Mouse (Mus musculus) gastrocnemius, adult 8-10 months (tissue): ENCODE data around the gene Cox6a1. TPM values are rescaled to one million over a fixed set of nuclear protein-coding genes. Genes with fewer than 3 reads are reported as not detected.
"Not testable (repeated sequence)": the region's sequence is repeated elsewhere in the genome, so short reads cannot be mapped to it uniquely, and the experiment has no call there.

ENCODE experiments used
- DNase-seq, 2 experiments: peaks; one replicate each; pipeline ENCODE4 v3.0.0; 2022; ENCODE audit warnings: low spot score in 2 of 2
- total RNA-seq, 4 experiments: library from RNA; stranded (reverse); gene quantifications; 2 replicates each; pipeline ENCODE4 v1.2.4; 2022

The Cox6a1 gene
- 10 to 100 TPM; 35.3 to 49.8 (median 42.5) TPM for total RNA-seq

DNA sequence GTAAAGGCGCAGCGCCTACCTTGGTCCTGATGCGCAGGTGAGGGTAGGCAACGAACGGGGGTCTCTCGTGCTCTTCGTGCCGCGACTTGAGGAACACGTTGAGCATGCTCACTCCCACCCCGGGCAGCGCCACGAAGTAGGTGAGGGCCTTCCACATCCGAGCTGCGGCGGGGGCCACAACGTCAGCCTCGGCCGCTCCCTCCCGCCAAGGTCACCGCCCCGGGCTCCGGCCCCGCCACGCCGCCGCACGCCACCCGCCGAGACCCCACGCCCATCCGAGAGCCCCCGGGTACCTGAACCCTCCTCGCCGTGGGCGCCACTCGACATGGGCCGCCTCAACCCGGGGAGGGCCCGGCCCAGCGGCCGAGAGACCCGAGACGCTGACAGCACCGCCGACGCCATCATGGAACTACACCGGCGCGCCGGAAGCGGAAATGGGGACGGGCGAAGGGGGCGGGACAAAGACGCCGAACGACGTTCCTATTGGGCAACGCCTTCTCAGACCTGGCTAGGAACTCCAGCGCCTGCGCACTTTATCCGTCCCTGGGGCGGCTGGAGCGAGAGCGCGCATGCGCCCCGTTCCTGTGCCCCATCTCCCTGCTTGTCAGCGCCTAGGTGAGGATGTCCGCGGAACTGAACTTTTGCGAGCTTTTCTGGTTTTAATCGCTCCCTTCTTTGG lies at the start of gene Cox6a1:
Gene Cox6a1, minus strand, starts transcription at position 436 of the 679 bp plus-strand sequence.
- DNase-seq = peak; percentile 96 to 98

DNA sequence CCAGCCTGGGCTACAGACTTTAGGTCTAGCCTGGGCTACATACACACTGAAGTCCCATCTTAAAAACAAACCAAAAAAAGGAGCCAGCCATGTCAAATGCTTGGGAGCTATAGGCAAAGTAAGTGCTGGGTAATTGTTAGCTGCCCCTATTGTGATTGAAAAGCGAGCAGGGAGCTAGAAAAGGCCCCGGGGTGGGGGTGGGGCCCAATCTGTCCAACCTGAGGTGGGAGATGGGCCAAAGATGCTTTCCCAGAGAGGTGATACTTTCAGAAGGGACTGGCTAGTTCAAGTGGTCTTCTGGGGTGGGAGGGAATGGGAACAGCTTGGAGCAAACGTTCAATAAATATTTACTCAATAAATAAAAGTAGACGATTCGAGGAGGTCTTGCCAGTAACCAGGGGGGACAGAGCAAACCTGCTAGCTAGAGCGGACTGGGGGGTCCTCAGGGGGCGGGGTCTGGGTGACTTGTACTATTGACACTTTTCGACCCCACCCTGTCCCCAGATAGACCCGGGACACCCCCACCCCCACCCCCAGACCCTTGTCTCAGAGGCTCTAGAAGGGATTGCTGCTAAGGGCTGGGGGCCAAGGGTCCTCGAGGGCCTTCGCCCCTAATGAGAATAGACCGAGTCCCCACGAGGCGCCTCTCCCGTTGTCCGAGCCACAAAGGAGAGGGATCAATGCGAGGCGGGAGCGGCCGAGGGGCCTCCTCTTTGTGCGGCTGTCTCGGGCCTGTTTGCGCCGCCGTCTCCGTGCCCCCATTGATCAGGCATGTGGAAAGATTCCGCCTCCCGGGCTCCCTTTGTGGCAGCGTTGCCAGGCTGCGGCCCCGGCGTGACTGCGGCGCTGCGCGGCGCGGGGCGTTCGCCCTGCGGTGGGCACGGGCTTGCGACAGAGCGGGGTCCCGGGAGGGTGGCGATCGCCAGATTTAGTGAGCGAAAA lies 49.3 kb upstream of the Cox6a1 start:
- no peak for DNase-seq

DNA sequence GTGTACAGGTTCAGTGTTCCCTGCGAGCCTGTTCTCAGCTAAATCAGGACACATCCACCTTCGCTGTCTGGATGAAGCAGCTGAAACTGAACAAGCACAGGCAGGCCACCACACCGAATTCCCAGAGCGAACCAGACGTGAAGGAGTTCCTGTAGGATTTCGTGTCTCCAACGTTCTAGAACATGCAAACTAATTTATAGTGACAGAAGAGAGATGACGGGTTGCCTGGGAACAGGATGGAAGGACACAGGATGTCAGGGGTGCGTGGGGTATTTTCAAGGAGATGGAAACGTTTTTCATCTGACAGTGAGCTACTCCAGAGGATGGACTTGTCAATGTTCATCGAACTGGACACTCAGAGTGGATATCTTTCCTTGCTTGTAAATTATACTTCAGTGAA lies 47.9 kb upstream of the Cox6a1 start:
- no peak for DNase-seq

DNA sequence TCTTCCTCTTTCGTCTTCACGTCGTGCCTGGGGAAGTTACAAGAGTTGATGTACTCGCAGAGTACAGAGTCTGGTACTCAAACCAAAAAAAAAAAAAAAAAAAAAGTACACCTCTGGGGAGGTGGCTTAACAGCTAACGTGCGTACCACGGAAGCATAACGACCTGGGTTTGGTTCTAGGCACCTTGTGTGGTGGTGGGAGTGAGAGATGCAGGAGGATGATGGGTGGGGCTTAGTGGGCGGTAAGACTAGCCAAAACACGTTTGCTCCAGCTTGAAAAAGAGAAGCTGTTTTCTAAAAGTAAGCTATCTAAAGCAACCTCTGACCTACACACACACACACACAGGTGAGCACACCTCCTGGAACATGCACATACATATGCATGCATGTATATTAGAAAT lies 46.1 kb upstream of the Cox6a1 start:
- DNase-seq = no peak

DNA sequence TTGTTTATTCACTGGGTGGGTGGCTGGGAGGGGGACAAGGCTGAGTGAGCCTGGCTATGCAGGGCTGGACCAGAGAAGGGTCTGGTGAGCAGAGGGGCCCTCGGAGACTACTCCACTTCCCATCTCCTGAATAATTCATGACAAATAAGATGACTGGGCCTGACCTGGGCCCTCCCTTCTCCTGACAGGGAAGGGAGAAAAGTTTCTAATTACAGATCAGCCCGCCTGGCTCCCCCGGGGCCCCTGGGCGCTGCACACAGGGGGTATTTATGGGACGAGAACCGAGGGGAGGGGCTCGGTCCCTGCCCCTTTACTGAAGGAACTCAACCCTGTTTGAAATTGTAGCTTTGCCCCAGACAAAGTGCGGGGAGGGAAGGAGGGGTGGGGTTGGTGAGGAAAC lies 45.4 kb upstream of the Cox6a1 start:
- no peak for DNase-seq

DNA sequence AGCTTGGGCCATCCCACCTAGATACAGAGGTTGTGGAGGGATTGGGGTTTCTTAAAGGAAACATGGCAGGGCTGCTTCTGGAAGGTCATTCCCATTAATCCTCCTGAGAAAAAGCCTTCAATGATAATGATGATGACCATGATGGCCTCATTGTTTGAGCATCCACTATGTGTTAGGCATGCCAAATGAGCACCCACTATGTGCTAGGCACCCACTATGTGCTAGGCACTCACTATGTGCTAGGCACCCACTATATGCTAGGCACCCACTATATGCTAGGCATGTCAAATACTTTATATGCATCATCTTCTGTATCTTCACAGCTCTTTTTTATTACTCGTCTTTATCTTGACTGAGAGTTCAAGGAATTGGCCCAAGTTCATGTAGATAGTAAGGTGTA lies 44.2 kb upstream of the Cox6a1 start:
- DNase-seq = no peak

DNA sequence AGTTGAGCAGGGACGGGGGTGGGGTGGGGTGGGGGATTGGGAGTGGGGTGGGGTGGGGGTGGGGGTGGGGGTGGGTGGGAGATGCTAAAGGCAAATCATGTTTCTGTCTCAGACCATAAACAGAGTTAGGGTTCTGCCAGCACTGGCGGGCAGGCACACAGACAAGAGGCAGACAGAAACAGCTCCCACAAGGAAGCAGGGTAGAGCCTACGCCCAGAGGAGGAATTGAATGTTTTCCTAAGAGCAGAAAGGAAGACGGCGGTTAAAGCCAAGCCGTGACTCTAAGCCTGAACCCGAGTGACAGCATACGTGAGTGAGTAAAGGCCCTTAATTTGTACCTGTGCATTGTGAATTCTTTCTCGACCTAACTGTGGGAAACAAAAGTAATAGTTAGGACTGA lies 43.2 kb upstream of the Cox6a1 start:
- no peak for DNase-seq

DNA sequence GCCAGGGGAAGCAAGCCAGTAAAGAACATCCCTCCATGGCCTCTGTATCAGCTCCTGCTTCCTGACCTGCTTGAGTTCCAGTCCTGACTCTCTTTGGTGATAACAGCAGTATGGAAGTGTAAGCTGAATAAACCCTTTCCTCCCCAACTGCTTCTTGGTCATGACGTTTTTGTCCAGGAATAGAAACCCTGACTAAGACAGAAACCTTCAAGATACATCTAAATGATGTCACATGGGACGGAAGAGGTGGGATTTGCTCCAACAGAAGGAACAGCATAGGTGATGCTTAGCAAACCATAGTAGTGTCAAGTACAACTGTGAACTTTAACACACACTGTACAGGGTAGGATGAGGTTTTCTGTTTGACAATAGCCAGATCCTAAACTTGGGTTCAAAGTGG lies 30.1 kb upstream of the Cox6a1 start:
- not testable (repeated sequence) for DNase-seq

DNA sequence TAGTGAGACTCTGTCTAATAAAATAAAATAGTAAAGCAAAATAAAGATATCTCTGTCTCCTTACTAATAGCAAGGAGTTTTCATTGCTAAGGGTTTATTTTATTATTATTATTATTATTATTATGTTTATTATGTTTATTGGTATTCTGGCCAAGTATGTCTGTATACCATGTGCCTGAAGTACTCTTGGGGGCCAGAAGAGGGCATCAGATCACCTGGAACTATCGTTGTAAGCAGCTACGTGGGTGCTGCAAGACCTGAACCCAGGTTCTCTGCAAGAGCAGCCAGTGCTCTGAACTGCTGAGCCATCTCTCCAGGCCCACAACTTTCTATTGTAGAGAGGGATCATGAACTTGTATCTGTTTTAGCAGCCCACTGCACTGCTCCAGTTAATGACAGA lies 26.7 kb upstream of the Cox6a1 start:
- no peak for DNase-seq

DNA sequence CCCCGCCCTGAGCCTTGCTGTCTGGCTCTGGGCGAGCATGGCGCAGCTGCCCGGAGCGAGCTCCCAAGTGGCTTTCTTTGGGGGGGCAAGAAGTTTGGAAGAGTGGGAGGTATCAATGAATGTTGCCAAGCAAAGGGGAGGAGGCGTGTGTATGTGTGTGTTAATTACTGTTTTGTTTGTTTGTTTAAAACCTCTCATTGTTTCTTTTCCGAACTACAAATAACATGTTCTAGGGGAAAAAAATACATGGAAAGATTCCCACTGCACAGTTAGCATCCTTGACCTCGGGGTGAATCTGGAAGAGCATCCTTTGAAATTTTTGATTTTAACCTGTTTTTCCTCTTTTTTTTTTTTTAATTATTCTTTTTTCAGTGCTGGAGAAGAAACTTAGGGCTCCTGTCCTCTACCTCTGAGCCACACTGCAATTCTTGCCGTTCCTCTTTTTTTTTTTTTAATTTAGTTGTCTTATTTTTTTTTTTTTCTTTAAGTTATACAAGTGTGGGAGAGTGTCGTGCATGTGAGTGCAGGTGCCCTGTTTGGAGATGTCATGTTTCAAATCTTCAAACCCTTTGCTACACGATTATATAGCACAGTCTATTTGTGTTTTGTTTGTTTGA lies 25.5 kb upstream of the Cox6a1 start:
- DNase-seq = no peak

DNA sequence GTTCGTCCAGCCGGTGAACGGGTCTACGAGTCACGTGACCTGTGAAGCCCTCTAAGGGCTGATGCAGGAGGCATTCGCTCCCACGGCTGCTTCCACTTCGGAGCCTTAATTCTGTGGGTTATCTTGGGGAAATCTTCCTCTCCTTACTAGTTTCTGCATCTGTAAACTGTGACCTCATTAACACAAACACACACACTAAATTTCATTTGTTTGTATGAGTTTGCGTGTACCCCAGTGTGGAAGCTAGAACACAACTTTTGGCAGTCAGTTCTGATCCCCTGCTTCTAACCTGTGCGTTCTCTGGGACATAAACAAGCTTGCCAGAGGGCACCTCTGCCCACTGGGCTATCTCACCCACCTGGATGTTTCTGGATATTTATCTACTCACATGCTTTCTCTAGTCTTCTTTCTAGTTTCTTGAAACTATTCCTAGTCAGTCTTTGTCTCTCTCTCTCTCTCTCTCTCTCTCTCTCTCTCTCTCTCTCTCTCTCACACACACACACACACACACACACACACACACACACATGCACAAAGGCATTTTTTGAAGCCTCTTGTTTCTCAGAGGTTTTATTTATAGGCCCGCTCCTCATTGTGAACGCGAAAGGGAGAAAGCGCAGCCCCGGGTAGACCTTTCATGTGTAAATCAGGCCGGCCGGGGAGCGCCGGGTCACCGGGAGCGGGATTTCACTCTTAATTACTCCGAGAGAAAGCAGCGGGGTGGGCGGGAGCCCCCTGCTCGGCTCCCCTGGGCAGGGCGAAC lies 24.8 kb upstream of the Cox6a1 start:
- no peak for DNase-seq

DNA sequence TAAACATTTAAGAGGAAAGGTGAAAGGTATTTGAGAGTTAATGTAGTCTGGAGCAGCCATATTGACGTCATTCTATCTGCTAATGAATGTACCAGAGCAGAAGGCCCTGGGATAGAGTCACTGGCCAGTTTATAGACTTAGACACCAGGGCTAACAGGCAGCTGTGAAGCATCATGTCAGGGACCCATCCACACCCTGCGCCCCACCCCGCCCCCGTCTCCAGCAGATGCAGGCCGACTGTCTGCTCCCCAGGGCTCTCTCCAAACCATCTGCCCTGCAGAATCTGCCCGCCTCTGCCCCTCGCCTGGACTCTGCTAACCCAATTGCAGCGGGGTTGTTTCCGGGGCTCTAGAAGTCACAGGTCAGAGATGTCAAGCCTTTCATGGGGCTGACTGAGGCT lies 23.0 kb upstream of the Cox6a1 start:
- no peak for DNase-seq

DNA sequence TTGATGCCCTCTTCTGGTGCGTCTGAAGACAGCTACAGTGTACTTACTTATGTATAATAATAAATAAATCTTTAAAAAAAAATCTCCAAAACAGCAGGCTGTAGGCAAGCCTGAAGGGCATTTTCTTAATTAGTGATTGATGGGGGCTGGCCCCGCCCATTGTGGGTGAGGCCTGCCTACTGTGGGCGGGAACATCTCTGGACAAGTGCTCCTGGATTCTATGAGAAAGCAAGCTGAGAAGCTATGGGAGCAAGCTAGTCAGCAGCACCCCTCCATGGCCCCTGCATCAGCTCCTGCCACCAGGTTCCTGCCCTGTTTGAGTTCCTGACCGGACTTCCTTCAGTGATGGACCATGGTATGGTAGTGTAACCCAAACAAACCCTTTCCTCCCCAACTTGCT lies 16.0 kb upstream of the Cox6a1 start:
- no peak for DNase-seq

DNA sequence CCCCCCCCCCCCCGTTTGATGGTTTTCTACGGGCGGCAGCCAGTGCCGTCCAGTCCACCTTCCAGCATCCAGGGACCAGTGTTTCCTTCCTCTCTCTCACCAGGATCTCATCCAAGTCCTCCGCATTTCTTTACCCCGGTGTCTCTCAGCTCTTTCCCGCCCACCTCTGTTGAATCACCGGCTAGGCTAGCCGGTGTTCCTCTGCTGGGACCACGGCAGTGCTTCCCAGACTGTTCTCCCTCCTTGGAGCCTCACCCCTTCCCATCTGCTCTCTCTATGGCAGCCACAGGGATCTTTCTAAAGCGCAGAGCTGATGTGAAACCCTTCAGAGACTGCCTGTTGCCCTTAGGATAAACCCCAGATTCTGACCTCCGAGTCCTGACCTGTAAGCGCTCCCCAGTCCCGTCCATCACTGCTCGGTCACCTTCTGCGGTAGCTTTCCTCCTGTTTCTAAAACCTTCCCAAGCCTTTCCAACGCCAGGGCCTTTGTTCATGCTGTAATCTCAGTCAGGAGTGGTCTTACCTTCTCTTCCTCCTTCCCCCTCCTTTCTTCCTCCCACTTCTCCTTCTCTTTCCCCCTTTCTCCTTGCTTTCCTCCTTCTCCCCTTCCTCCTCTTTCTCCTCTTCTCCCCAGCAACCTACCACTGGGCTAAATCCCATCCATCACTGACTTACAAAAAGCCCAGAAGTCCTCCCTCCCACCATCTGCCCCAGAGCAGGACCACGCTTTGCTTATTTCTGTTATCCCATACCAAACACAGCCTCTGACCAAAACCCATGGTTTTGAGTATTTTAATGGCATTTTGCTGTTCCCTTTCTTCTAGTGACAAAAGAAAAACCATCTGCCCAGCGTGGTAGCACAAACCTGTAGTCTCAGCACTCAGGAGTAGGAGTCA lies 14.3 kb upstream of the Cox6a1 start:
- DNase-seq = no peak

DNA sequence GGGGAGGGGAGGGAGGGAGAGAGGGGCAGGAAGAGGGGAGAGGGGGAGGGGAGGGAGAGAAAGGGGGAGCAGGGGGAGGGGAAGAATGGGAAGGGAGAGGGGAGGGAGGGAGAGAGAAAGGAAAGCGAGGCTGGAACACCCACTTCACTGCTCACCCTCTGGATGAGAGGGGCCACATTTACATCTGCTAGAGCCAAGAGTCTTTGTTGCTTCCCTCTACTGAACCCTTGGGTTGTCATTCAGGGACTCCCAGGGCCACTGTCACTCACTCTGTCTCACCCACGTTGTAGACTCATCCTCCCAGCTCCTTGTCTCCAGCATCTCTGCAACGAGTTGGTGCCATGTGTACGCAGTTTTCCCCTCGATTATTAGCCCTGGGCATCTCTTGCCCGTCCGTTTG lies 13.4 kb upstream of the Cox6a1 start:
- no peak for DNase-seq

DNA sequence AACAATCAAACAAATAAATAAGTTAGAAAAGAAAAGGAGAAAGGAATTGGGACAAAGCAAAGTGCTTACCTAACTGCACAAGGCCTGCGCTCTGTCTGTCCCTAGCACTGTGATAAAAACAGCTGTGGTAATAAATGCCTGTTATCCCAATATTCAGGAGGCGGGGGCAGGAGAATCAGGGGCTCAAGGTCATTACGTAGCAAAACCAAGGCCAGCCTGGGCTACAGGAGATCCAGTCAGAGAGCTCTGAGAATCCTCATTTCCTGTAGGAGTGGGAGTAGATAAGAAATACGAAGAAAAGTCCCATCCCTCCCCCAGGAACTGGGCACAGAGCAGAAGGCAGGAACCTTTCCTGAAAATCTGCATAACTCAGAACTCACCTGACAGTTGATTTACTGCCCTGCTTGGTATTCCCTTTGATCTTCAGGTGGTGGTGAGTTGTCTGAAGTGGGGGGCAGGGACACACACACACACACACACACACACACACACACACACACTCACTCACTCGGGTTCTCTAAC lies 11.1 kb upstream of the Cox6a1 start:
- DNase-seq = no peak

DNA sequence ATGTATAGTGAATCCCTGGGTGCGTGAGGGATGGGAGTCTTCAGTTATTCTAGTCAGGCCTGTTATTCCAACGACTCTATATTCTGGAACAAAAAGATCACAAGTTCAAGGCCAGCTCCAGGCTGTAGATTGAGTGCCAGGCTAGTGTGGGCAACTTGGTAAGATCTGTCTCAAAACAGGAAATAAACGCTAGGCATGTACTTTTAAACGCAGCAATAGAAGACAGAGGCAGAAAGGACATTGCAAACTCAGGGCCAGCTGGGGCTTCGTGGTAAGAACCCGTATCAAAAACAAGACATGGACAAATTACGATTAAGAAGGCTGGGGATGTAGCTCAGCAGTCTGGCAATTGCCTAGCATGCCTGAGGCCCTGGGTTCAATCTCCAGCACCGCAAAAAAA lies 10.7 kb upstream of the Cox6a1 start:
- no peak for DNase-seq

DNA sequence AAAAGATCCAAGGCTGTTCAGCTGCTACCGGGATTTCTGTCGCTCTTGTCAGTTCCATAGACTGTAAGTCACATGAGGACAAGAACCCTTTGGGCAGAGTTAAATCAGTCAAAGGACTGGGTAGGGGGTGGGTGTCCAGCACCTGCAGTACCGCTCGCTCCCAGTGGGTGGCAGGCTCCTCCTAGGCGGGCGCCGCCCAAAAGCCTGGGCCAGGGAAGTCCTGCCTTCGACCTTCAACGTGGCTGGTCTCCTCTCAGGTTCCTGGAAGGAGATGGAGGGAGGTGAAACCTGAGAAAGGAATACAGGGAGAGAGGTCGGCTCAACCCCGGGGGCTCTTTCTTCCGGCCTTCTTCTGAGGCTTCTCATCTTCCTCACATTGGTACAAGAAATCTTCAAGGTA lies 10.1 kb upstream of the Cox6a1 start:
- peak; percentile 45 to 66 for DNase-seq

DNA sequence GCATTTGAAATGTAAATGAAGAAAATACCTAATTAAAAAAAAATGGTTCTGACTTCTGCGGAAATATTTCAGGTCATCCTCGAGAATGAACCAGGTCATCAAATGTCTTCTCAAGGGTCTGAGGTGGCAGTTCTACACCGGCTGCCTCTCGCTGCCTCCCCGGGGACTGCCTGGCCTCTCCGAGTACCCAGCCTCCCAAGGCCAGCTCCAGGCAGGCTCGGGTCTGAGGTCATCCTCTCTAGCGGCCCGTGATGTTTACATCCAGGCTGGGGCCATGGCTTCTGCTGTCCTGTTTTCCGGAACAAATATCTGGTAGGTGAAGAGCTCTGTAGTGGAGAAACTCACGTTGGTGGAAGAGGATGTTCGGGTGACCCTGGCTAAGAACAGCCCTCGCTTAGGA lies 6.3 kb upstream of the Cox6a1 start:
- no peak for DNase-seq

DNA sequence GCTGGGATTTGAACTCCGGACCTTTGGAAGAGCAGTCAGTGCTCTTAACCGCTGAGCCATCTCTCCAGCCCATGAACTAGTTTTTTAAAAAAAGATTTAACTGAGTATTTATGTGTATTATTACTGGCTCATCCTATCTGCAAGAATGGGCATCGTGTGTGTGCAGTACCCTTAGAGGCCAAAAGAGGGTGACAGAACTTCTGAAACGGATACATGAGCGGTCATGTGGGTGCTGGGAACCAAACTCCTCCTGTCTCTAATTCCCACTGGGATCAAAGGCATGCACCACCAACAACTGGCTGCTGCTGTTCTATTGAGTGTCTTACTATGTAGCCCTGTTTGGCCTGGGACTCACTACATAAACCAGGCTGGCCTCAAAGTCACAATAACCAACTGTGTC lies 2.6 kb upstream of the Cox6a1 start:
- no peak for DNase-seq

DNA sequence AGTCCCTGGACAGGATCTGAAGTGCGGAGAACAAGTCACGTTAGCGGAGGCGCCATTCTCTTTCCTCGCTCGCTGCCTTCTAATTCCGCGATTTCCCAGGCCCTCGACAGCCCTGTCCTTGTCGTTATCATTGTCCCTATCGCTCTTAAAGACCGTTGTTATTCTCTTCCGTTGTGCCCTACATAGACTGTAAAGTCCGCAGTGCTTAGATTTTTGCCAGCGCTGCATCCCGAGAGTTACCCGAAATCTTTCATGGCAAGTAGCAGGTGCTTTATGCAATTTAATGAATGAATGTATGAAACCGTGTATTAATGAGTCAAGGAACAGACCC lies 409 bp upstream of the Cox6a1 start:
- DNase-seq = no peak
